Mouse (Mus musculus) kidney, postnatal 36 days (tissue): ENCODE measurements at regions not wholly inside any gene's neighbourhood (a gene's known extent, or its start where the extent isn't known, plus 50 kb on each side); places are given as distances from the start of the nearest gene placed in this dataset.

Experiments
- DNase-seq, 2 experiments: peaks; one replicate each; pipeline ENCODE4 v3.0.0; 2021 to 2022; ENCODE audit warnings: mixed read lengths in 2 of 2

DNA sequence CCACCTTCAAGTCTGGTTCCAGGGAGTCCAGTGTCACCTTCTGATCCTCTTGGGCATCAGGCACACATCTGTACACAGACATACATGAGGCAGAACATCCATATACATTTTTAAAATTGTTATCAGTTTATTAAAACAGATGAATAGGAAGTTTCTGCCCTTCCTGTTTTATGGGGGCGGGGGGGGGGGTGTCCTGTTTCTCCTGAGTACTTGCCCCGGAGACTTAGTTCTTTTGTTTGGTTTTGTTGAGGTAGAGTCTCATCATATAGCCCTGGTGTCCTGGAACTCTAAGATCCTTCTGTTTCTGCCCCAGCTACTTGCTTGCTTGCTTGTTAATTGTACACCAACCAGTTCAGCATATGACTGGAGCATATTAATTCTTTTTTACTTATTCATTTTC, 85.0 kb upstream of the Xpo1 start:
- no peak for DNase-seq

DNA sequence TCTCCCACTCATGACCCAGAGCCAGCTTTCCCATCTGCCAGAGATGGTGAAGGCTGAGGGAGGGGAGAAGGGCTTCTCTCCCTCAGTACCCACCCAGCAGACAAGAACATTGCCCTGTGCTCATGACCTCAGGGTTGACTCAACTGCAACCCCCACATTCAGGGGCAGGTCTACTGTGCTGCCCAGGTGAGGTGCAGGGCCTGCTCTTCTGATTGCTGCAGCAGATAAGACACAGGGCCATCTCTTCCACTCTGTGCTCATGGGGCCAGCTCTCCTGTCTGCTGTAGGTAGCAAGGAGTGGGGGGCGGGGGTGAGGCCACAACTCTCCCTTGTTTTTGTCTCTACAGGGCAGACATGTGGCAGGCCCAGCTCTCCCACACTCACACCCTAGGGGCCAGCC, 84.1 kb upstream of the Xpo1 start:
- no peak for DNase-seq

DNA sequence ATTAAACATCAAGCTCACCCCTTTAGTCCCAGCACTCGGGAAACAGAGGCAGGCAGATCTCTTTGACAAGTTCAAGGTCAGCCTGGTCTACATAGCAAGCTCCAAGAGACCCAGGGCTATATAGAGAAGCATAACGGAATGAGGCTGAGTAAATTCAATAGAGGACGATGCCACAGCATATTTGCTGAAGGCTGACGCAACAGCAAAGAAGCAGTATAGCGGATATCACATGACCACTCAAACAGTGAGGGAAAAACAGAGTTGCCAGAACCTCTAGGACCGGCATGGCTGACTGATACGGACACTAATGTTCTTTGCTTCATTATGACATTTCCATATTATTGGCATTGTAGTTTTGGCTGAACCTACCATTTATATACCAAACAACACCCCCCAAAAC, 74.2 kb upstream of the Xpo1 start:
- no peak for DNase-seq

DNA sequence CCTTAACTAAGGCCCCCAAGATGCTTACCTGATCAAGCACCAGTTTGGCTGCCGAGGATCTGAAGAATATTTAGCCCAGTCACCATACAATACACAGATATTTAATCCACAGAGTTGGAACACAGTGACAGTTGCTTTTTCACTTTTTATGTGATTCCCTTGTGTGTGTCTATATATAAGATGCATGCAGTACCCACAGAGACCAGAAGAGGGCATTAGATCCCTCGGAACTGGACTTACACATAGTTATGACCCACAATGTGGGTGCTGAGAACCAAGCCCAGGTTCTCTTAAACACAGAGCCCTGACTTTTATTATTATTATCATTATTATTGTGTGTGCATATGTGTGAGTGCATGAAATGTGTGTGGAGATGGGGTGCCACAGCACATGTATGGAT, 70.6 kb upstream of the Xpo1 start:
- no peak for DNase-seq

DNA sequence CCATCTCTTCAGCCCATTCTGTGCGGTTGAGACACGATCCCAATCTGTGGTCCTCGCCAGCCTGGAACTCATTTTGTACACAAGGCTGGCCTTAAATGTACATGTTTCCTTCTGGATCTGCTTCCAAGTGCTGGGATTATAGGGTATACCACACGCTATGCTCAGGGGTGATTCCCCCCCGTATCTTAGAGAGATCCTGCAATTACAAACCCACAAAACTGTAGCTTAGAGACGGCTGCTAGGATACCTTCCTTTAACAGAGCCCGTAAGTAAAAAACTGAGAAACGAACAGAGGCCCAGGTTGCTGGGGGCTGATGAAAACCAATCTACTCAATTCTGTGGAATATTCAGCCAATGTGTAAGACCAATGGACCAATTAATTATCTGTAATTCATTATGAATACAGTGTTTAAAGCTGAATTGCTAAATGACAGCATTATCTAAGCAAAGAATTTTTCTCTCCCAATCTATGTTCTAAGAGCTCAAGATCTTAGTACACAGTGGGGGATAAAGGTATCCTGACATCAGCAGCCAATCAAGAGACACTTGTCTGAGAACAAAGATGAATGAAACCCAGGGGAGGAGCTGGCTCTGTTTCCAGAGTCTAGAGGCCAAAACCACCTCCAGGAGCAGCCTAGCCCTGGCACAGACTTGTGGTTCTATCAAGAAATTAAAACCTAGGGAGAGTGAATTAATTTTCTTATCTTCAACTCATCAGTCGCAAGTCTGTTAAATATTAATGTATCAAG, 54.0 kb upstream of the Xpo1 start:
- no peak for DNase-seq

DNA sequence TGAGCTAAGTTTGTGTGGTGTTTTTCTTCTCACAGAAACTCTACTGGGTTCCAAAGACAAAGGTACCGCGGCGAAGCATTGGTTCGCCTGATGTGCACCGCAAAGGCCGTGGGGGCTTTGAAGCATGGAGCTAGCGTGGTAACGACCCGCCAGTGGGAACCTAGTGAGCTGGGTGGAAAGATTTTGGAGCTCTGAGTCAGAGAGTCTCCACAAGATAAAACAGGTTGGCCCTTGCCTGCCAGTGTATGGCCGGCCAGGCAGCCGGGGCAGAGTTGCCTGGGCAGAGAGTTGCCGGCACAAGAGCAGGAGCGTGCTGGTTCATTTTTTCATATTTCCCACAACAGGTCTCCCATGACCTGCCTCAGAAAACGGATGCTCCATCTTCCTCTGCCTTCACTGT, 52.3 kb upstream of the Xpo1 start:
- DNase-seq = no peak

DNA sequence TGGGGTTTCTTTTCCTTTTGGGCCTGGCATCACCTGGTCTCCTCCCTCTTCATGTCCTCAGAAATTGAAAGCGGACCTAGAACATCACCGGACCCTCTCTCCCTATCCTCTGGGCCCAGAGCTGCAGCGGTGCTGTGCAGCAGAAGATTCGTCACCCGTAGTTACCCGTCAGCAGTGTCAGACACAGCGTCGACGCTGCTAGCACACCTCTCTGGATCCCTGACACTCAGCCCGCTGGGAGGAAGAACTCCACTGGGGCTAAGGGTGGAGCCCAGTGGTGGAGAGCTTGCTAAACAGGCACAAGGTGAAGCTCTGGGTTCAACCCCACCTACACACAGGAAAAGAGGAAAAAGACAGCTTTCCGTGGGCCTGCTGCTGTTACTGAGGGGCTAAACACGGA, 51.8 kb upstream of the Xpo1 start:
- no peak for DNase-seq
